Mouse (Mus musculus): ENCODE measurements around the gene Obsl1. TPM values are rescaled to one million over a fixed set of nuclear protein-coding genes. Genes with fewer than 3 reads are reported as not detected.

The Obsl1 gene
- polyA plus RNA-seq, 1 experiment from 2014 or later: 22.0 TPM

- H3K9me3 ChIP-seq (ENCODE audit: control insufficient read depth, low read length): no peaks in the 10 kb centered on the region
- peak overlapping the region; percentile 41 for H3K9ac ChIP-seq (replicated peaks; ENCODE audit: low read length)
- H3K4me3 ChIP-seq (replicated peaks; ENCODE audit: low read depth, low read length): peak overlapping the region; percentile 45
- peaks cover 9% of the 10 kb centered on the region; the same call in 1 of the 2 replicates for H3K27me3 ChIP-seq (ENCODE audit: control insufficient read depth, insufficient read depth, low read length)
- peak; percentile 37 for DNase-seq
- 3% methylated on average over 8 of the region's 8 CpGs for WGBS
- peak overlapping the region; percentile 90 for H3K27ac ChIP-seq (replicated peaks; ENCODE audit: low read depth, low read length)
- peak overlapping the region; percentile 70 for H3K4me2 ChIP-seq (ENCODE audit: low read length)
- ATAC-seq (ENCODE audit: low FRiP score, low TSS enrichment): no peak
- H3K36me3 ChIP-seq (ENCODE audit: control insufficient read depth, insufficient read depth, low read length): no peaks in the 10 kb centered on the region
- peaks cover 71% of the 10 kb centered on the region for H3K4me1 ChIP-seq (ENCODE audit: control insufficient read depth, insufficient read depth, low read length)
Measured at GRCm38 (mm10) chr1:75449377-75450135, 56.7 kb downstream of the Obsl1 start.

GRCm38 (mm10) chr1:75448937-75449336, 57.3 kb downstream of the Obsl1 start:
- peak; percentile 47 for DNase-seq

GRCm38 (mm10) chr1:75448052-75448431, 58.2 kb downstream of the Obsl1 start:
- WGBS: 3% methylated on average over 7 of the region's 7 CpGs
- no peak for ATAC-seq (ENCODE audit: low FRiP score, low TSS enrichment)
- Histone ChIP-seq H3K36me3 (ENCODE audit: control insufficient read depth, insufficient read depth, low read length) (no peaks in the 10 kb centered on the region), H3K9me3 (ENCODE audit: control insufficient read depth, low read length) (no peaks in the 10 kb centered on the region), H3K4me2 (ENCODE audit: low read length) (peak overlapping the region; percentile 70), H3K27me3 (ENCODE audit: control insufficient read depth, insufficient read depth, low read length) (peaks cover 9% of the 10 kb centered on the region; the same call in 1 of the 2 replicates), H3K4me1 (ENCODE audit: control insufficient read depth, insufficient read depth, low read length) (peaks cover 80% of the 10 kb centered on the region), H3K9ac (replicated peaks; ENCODE audit: low read length) (peak overlapping the region; percentile 46), H3K4me3 (replicated peaks; ENCODE audit: low read depth, low read length) (peak overlapping the region; percentile 45), H3K27ac (replicated peaks; ENCODE audit: low read depth, low read length) (peak overlapping the region; percentile 90)
- DNase-seq: no peak

More at GRCm38 (mm10) chr1:75448937-75449336, 57.3 kb downstream of the Obsl1 start:
- peak overlapping the region; percentile 41 for H3K9ac ChIP-seq (replicated peaks; ENCODE audit: low read length)
- H3K4me2 ChIP-seq (ENCODE audit: low read length): peak overlapping the region; percentile 70
- whole genome bisulfite sequencing: 1% methylated on average over 14 of the region's 14 CpGs
- peaks cover 77% of the 10 kb centered on the region for H3K4me1 ChIP-seq (ENCODE audit: control insufficient read depth, insufficient read depth, low read length)
- H3K4me3 ChIP-seq (replicated peaks; ENCODE audit: low read depth, low read length): peak overlapping the region; percentile 45
- no peak for ATAC-seq (ENCODE audit: low FRiP score, low TSS enrichment)
- H3K27ac ChIP-seq (replicated peaks; ENCODE audit: low read depth, low read length): peak overlapping the region; percentile 90
- no peaks in the 10 kb centered on the region for H3K9me3 ChIP-seq (ENCODE audit: control insufficient read depth, low read length)
- H3K27me3 ChIP-seq (ENCODE audit: control insufficient read depth, insufficient read depth, low read length): peaks cover 9% of the 10 kb centered on the region; the same call in 1 of the 2 replicates
- H3K36me3 ChIP-seq (ENCODE audit: control insufficient read depth, insufficient read depth, low read length): no peaks in the 10 kb centered on the region

GRCm38 (mm10) chr1:75447265-75448051, 58.8 kb downstream of the Obsl1 start:
- WGBS: 6% methylated on average over 10 of the region's 10 CpGs
- H3K27ac ChIP-seq (replicated peaks; ENCODE audit: low read depth, low read length): peak overlapping the region; percentile 90

GRCm38 (mm10) chr1:75446656-75447055, 59.6 kb downstream of the Obsl1 start:
- ATAC-seq (ENCODE audit: low FRiP score, low TSS enrichment) (no peak), DNase-seq (peak; percentile 67)
- H3K9me3 ChIP-seq (ENCODE audit: control insufficient read depth, low read length): no peaks in the 10 kb centered on the region
- peak overlapping the region; percentile 90 for H3K27ac ChIP-seq (replicated peaks; ENCODE audit: low read depth, low read length)
- H3K4me1 ChIP-seq (ENCODE audit: control insufficient read depth, insufficient read depth, low read length): peaks cover 90% of the 10 kb centered on the region
- H3K36me3 ChIP-seq (ENCODE audit: control insufficient read depth, insufficient read depth, low read length): no peaks in the 10 kb centered on the region
- H3K4me3 ChIP-seq (replicated peaks; ENCODE audit: low read depth, low read length): peak overlapping the region; percentile 25; the same call in 1 of the 2 replicates
- H3K9ac ChIP-seq (replicated peaks; ENCODE audit: low read length): peak overlapping the region; percentile 46; the same call in 1 of the 2 replicates
- H3K27me3 ChIP-seq (ENCODE audit: control insufficient read depth, insufficient read depth, low read length): peaks cover 9% of the 10 kb centered on the region; the same call in 1 of the 2 replicates
- 3% methylated on average over 20 of the region's 20 CpGs for WGBS
- H3K4me2 ChIP-seq (ENCODE audit: low read length): peak overlapping the region; percentile 70

More at GRCm38 (mm10) chr1:75447265-75448051, 58.8 kb downstream of the Obsl1 start:
- ATAC-seq (ENCODE audit: low FRiP score, low TSS enrichment) (no peak), DNase-seq (peak; percentile 79)
- Histone ChIP-seq H3K9me3 (ENCODE audit: control insufficient read depth, low read length) (no peaks in the 10 kb centered on the region), H3K36me3 (ENCODE audit: control insufficient read depth, insufficient read depth, low read length) (no peaks in the 10 kb centered on the region), H3K27me3 (ENCODE audit: control insufficient read depth, insufficient read depth, low read length) (peaks cover 9% of the 10 kb centered on the region; the same call in 1 of the 2 replicates), H3K9ac (replicated peaks; ENCODE audit: low read length) (peak overlapping the region; percentile 46), H3K4me3 (replicated peaks; ENCODE audit: low read depth, low read length) (peak overlapping the region; percentile 45), H3K4me1 (ENCODE audit: control insufficient read depth, insufficient read depth, low read length) (peaks cover 86% of the 10 kb centered on the region), H3K4me2 (ENCODE audit: low read length) (peak overlapping the region; percentile 70)

GRCm38 (mm10) chr1:75445751-75446611, 60.3 kb downstream of the Obsl1 start:
- Histone ChIP-seq H3K9ac (replicated peaks; ENCODE audit: low read length) (peak overlapping the region; percentile 48), H3K9me3 (ENCODE audit: control insufficient read depth, low read length) (no peaks in the 10 kb centered on the region), H3K36me3 (ENCODE audit: control insufficient read depth, insufficient read depth, low read length) (no peaks in the 10 kb centered on the region), H3K4me2 (ENCODE audit: low read length) (peak overlapping the region; percentile 70), H3K27ac (replicated peaks; ENCODE audit: low read depth, low read length) (peak overlapping the region; percentile 90), H3K4me1 (ENCODE audit: control insufficient read depth, insufficient read depth, low read length) (peaks cover 86% of the 10 kb centered on the region), H3K4me3 (replicated peaks; ENCODE audit: low read depth, low read length) (peak overlapping the region; percentile 25), H3K27me3 (ENCODE audit: control insufficient read depth, insufficient read depth, low read length) (peaks cover 5% of the 10 kb centered on the region; the same call in 1 of the 2 replicates)
- ATAC-seq (ENCODE audit: low FRiP score, low TSS enrichment) (peak; percentile 15; the same call in 1 of the 2 replicates), DNase-seq (peak; percentile 87)
- WGBS: 1% methylated on average over 22 of the region's 22 CpGs

- Histone ChIP-seq H3K27ac (replicated peaks; ENCODE audit: low read depth, low read length) (peak overlapping the region; percentile 90), H3K27me3 (ENCODE audit: control insufficient read depth, insufficient read depth, low read length) (no peaks in the 10 kb centered on the region), H3K4me3 (replicated peaks; ENCODE audit: low read depth, low read length) (peak overlapping the region; percentile 25), H3K36me3 (ENCODE audit: control insufficient read depth, insufficient read depth, low read length) (no peaks in the 10 kb centered on the region), H3K9ac (replicated peaks; ENCODE audit: low read length) (peak overlapping the region; percentile 48), H3K4me2 (ENCODE audit: low read length) (peak overlapping the region; percentile 70), H3K4me1 (ENCODE audit: control insufficient read depth, insufficient read depth, low read length) (peaks cover 78% of the 10 kb centered on the region), H3K9me3 (ENCODE audit: control insufficient read depth, low read length) (no peaks in the 10 kb centered on the region)
- DNase-seq (peak; percentile 58), ATAC-seq (ENCODE audit: low FRiP score, low TSS enrichment) (0 out of 2 replicates have a peak, but pooled peaks have one; percentile 11)
- WGBS: 7% methylated on average over 9 of the region's 9 CpGs
Measured at GRCm38 (mm10) chr1:75445141-75445701, 61.0 kb downstream of the Obsl1 start.

All from midbrain, embryonic 14.5 days (tissue).